Mouse (Mus musculus) right cerebral cortex, postnatal 10 days (tissue): ENCODE measurements around the gene Rab7b.
A peak's percentile ranks its signal among the peaks of the same experiment; 100 is the strongest.

Source experiments
- DNase-seq, 2 experiments: peaks; one replicate each; pipeline ENCODE4 v3.0.0; 2021; ENCODE audit warnings: low spot score in 2 of 2

The Rab7b gene

GRCm38 (mm10) chr1:131696325-131696724 is 7.8 kb downstream of the Rab7b start:
- peak in 1 of 2 experiments; percentile 44 for DNase-seq

- no peak for DNase-seq
Measured at GRCm38 (mm10) chr1:131698770-131699169, 10.3 kb downstream of the Rab7b start.

GRCm38 (mm10) chr1:131699642-131700041 is 11.1 kb downstream of the Rab7b start:
- DNase-seq = no peak

- DNase-seq = no peak
Measured at GRCm38 (mm10) chr1:131700447-131700846, 12.0 kb downstream of the Rab7b start.

GRCm38 (mm10) chr1:131701391-131701790 is 12.9 kb downstream of the Rab7b start:
- no peak for DNase-seq

- DNase-seq = peak in 1 of 2 experiments; percentile 50
Measured at GRCm38 (mm10) chr1:131702094-131702766, 13.7 kb downstream of the Rab7b start.

- DNase-seq = no peak
Measured at GRCm38 (mm10) chr1:131703482-131703881, 15.0 kb downstream of the Rab7b start.

- DNase-seq = peak in 1 of 2 experiments; percentile 54
Measured at GRCm38 (mm10) chr1:131708338-131708737, 19.8 kb downstream of the Rab7b start.

- DNase-seq = no peak
Measured at GRCm38 (mm10) chr1:131711518-131711917, 23.0 kb downstream of the Rab7b start.

- DNase-seq = peak; percentile 84 to 93
Measured at GRCm38 (mm10) chr1:131712386-131712785, 23.9 kb downstream of the Rab7b start.

GRCm38 (mm10) chr1:131714388-131715337 is 26.2 kb downstream of the Rab7b start:
- no peak for DNase-seq

GRCm38 (mm10) chr1:131718952-131719694 is 30.6 kb downstream of the Rab7b start:
- no peak for DNase-seq

- DNase-seq = no peak
Measured at GRCm38 (mm10) chr1:131721989-131722388, 33.5 kb downstream of the Rab7b start.

GRCm38 (mm10) chr1:131723549-131723948 is 35.1 kb downstream of the Rab7b start:
- DNase-seq = no peak

GRCm38 (mm10) chr1:131726586-131726985 is 38.1 kb downstream of the Rab7b start:
- DNase-seq = no peak

- no peak for DNase-seq
Measured at GRCm38 (mm10) chr1:131730639-131731437, 42.3 kb downstream of the Rab7b start.

GRCm38 (mm10) chr1:131733474-131734180 is 45.1 kb downstream of the Rab7b start:
- DNase-seq = no peak

GRCm38 (mm10) chr1:131734657-131735273 is 46.3 kb downstream of the Rab7b start:
- no peak for DNase-seq

GRCm38 (mm10) chr1:131736494-131736893 is 48.0 kb downstream of the Rab7b start:
- DNase-seq = no peak

GRCm38 (mm10) chr1:131737269-131737668 is 48.8 kb downstream of the Rab7b start:
- peak; percentile 96 for DNase-seq
